Mouse (Mus musculus) myocyte (in vitro differentiated cells): ENCODE data around the gene Hoxd12. TPM values are rescaled to one million over a fixed set of nuclear protein-coding genes. Genes with fewer than 3 reads are reported as not detected.

Experiments used
- H3K27me3 ChIP-seq: one replicate; pipeline ENCODE4 v1.6.1; 2011; ENCODE audit not compliant: control insufficient read depth, insufficient read depth, insufficient read length
- H3K36me3 ChIP-seq: one replicate; pipeline ENCODE4 v1.6.1; 2011; ENCODE audit not compliant: control insufficient read depth, insufficient read depth
- H3K4me2 ChIP-seq: one replicate; pipeline ENCODE4 v1.6.1; 2011; ENCODE audit warnings: low read depth, control low read depth
- H3K4me3 ChIP-seq: one replicate; pipeline ENCODE4 v1.5.1; 2011; ENCODE audit warnings: mild to moderate bottlenecking, control low read depth, moderate library complexity
- H3K79me2 ChIP-seq: one replicate; pipeline ENCODE4 v1.6.1; 2011; ENCODE audit not compliant: control insufficient read depth, insufficient read depth
- H3ac ChIP-seq: one replicate; pipeline ENCODE4 v1.6.1; 2011; ENCODE audit not compliant: control insufficient read depth, insufficient read length
- CEBPB ChIP-seq: IDR thresholded peaks from 2 replicates; pipeline ENCODE4 v1.6.1; 2011; ENCODE audit warnings: mild to moderate bottlenecking, moderate library complexity; ENCODE audit not compliant: poor library complexity, insufficient read depth, severe bottlenecking
- E2F4 ChIP-seq: IDR thresholded peaks from one replicate; pipeline ENCODE4 v1.6.1; 2011; ENCODE audit warnings: mild to moderate bottlenecking, control low read depth, moderate library complexity; ENCODE audit not compliant: insufficient read depth
- MAX ChIP-seq: IDR thresholded peaks from one replicate; pipeline ENCODE4 v1.6.1; 2011; ENCODE audit warnings: low read depth, mild to moderate bottlenecking, control low read depth
- MYOD1 ChIP-seq, 3 experiments: IDR thresholded peaks; one replicate each; pipeline ENCODE4 v1.6.1; 2011; ENCODE audit warnings: control low read depth in 2 of 3, low read depth in 2 of 3, mild to moderate bottlenecking in 2 of 3, moderate library complexity in 1 of 3; ENCODE audit not compliant: insufficient read length in 2 of 3, control insufficient read depth in 1 of 3
- MYOG ChIP-seq, 3 experiments: IDR thresholded peaks; one replicate each; pipeline ENCODE4 v1.6.1; 2011; ENCODE audit warnings: control low read depth in 2 of 3, low read depth in 2 of 3, mild to moderate bottlenecking in 2 of 3; ENCODE audit not compliant: insufficient read length in 2 of 3, control insufficient read depth in 1 of 3, insufficient read depth in 1 of 3
- POLR2A ChIP-seq: IDR thresholded peaks from one replicate; pipeline ENCODE4 v1.6.1; 2011; ENCODE audit warnings: low read depth, mild to moderate bottlenecking, control low read depth, moderate library complexity; ENCODE audit not compliant: insufficient read length
- POLR2AphosphoS2 ChIP-seq: IDR thresholded peaks from one replicate; pipeline ENCODE4 v1.6.1; 2011; ENCODE audit warnings: low read depth, control low read depth; ENCODE audit not compliant: insufficient read length
- REST ChIP-seq: IDR thresholded peaks from one replicate; pipeline ENCODE4 v1.6.1; 2011; ENCODE audit warnings: mild to moderate bottlenecking, control low read depth, moderate library complexity; ENCODE audit not compliant: insufficient read depth, insufficient read length
- SRF ChIP-seq: IDR thresholded peaks from one replicate; pipeline ENCODE4 v1.6.1; 2011; ENCODE audit warnings: low read depth; ENCODE audit not compliant: control insufficient read depth, insufficient read length
- TCF12 ChIP-seq: IDR thresholded peaks from one replicate; pipeline ENCODE4 v1.6.1; 2011; ENCODE audit warnings: mild to moderate bottlenecking, control low read depth; ENCODE audit not compliant: poor library complexity, insufficient read depth, severe bottlenecking
- TCF3 ChIP-seq: IDR thresholded peaks from one replicate; pipeline ENCODE4 v1.6.1; 2011; ENCODE audit warnings: low read depth, control low read depth; ENCODE audit not compliant: insufficient read length
- USF1 ChIP-seq: IDR thresholded peaks from one replicate; pipeline ENCODE4 v1.6.1; 2011; ENCODE audit warnings: low read depth, mild to moderate bottlenecking, control low read depth, moderate library complexity
- polyA plus RNA-seq: library from polyadenylated mRNA; unstranded; fragments of >200 nt; fragmentation: generic; extraction: Trizol; gene quantifications from one replicate; pipeline ENCODE4 v1.2.1, GENCODE M21; 2012; ENCODE audit warnings: missing spikeins

Gene Hoxd12
- polyA plus RNA-seq, 1 experiment = not detected

DNA sequence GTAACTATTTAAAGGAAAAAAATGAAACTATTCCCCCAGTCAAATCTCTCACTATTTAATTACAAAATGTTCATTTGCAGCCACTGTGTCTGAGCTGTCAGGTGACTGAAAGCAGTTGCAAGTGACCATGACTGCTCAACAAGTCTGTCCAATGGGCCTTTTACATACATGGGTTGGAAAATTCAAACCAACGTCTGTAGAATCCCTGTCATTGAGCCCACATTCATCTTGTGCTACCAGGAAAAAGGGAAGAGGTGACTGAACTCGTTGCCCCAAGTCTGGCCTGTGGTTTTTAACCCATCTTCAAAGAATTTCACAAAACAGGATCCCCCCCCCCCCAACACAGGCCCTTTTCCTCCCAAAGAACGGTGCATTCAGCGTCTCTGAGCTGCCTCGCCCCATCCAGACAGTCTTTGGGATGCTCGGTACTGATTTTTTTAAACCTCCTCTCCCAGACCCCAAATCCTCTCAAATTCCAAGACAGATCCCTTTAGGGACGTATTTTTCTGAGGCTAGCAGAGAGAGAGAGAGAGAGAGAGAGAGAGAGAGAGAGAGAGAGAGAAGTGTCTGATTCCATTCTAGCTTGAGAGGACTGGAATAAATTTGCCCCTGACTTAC, 21.1 kb downstream of the Hoxd12 start:
- H3K36me3 ChIP-seq = no peaks in the 10 kb centered on the region
- no peak overlapping the region for H3K4me3 ChIP-seq
- H3K79me2 ChIP-seq = no peaks in the 10 kb centered on the region
- TF ChIP-seq POLR2AphosphoS2 = no peak
- no peak for TF ChIP-seq MAX
- no peak for TF ChIP-seq TCF12
- TF ChIP-seq CEBPB = no peak
- TF ChIP-seq TCF3 = no peak
- TF ChIP-seq REST = no peak
- TF ChIP-seq MYOD1 (IDR thresholded peaks at IDR 0.05; ENCODE audit: control insufficient read depth in 1 of 3, insufficient read length in 2 of 3, low read depth in 2 of 3) = no peak
- no peak for TF ChIP-seq MYOG (IDR thresholded peaks at IDR 0.05; ENCODE audit: control insufficient read depth in 1 of 3, insufficient read depth in 1 of 3, insufficient read length in 2 of 3, low read depth in 2 of 3)
- TF ChIP-seq POLR2A = no peak
- no peak for TF ChIP-seq E2F4
- no peak for TF ChIP-seq SRF
- no peak for TF ChIP-seq USF1
- no peak overlapping the region for H3ac ChIP-seq
- H3K4me2 ChIP-seq = no peak overlapping the region
- H3K27me3 ChIP-seq = peaks cover 83% of the 10 kb centered on the region

DNA sequence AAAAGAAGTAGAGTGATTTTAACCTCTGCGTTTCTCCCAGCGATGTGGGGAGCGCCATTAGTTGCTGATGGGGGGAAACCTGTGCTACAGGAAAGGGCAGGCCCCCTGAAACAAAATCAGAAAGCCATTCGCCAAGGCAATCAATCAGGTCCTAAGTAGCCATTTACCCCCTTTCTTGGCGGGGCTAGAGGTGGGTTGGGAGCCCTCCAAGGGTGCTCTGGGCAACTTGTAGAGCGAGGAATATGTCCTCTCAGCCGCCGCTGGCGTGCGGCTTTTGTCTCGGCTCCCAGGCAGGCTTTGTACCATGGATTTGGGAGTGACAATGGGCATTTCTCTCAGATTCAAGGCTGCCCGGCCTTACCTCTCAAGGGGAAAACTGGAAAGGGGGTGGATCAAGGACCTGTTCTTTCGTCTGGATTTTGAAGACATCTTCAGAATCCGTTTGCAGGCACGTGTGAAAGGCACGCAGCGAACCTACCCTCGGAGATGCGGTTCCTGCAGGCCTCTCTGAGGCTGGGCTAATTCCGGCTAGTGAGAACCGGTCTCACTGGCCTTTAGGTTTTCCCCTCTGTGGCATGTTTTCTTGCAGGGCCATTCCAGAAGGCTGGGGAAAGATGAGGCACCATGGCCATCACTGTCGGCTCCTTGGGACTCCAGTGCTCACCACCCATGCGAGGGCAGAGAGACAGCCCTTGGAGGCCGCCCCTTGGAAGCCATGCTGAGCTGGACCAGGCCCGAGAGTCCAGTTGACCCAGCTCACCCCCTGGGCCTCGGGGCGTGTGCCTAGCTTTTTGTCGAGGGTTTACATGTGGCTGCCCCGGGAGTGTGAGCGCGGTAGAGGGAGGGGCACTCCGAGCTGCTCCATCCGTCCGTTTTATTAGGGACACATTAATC, 21.9 kb downstream of the Hoxd12 start:
- H3K4me3 ChIP-seq = no peak overlapping the region
- H3K79me2 ChIP-seq = no peaks in the 10 kb centered on the region
- H3ac ChIP-seq = no peak overlapping the region
- TF ChIP-seq POLR2AphosphoS2 (no peak), CEBPB (no peak), TCF12 (no peak), SRF (no peak), POLR2A (no peak), MYOG (IDR thresholded peaks at IDR 0.05; ENCODE audit: control insufficient read depth in 1 of 3, insufficient read depth in 1 of 3, insufficient read length in 2 of 3, low read depth in 2 of 3) (no peak), REST (no peak), MYOD1 (IDR thresholded peaks at IDR 0.05; ENCODE audit: control insufficient read depth in 1 of 3, insufficient read length in 2 of 3, low read depth in 2 of 3) (no peak)
- H3K36me3 ChIP-seq = no peaks in the 10 kb centered on the region
- H3K4me2 ChIP-seq = no peak overlapping the region
- H3K27me3 ChIP-seq = peaks cover 75% of the 10 kb centered on the region

DNA sequence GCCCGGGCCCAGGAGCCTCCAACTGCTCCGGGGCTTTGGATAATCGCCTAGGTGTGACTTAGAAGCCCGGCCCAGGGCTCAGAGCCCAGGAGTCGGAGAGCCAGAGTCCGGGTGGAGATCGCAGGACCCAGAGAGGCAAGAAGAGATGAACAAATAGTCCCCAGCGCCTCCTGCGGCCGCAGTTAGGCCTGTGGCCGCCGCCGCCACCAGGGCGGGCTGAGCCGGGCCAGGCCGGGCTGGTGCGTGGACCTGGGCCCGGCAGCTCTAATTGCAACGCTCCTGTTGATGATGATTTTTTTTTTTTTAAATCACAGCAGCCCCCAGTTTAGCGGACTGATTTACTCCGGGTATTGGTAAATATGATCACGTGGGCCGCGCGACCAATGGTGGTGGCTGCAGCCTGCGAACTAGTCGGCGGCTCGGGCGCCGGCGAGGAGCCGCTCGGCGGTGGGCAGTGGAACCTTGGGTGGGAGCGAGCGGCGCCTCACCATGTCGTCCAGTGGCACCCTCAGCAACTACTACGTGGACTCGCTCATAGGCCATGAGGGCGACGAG, 22.8 kb downstream of the Hoxd12 start, which contains the start of gene Hoxd9:
TSS of gene Hoxd9 (plus strand) at position 161 of the 555 bp plus-strand sequence.
- Histone ChIP-seq H3K4me3 (no peak within 1 kb of the TSS), H3K36me3 (no peaks in the 10 kb centered on the region), H3K27me3 (peaks cover 65% of the 10 kb centered on the region), H3K4me2 (no peak within 1 kb of the TSS), H3ac (no peak within 1 kb of the TSS), H3K79me2 (no peaks in the 10 kb centered on the region)
- TF ChIP-seq TCF12 (no peak), SRF (no peak), MAX (no peak), REST (no peak), POLR2AphosphoS2 (no peak), E2F4 (no peak), CEBPB (no peak), USF1 (no peak), MYOD1 (IDR thresholded peaks at IDR 0.05; ENCODE audit: control insufficient read depth in 1 of 3, insufficient read length in 2 of 3, low read depth in 2 of 3) (no peak), MYOG (IDR thresholded peaks at IDR 0.05; ENCODE audit: control insufficient read depth in 1 of 3, insufficient read depth in 1 of 3, insufficient read length in 2 of 3, low read depth in 2 of 3) (no peak), POLR2A (no peak), TCF3 (no peak)

DNA sequence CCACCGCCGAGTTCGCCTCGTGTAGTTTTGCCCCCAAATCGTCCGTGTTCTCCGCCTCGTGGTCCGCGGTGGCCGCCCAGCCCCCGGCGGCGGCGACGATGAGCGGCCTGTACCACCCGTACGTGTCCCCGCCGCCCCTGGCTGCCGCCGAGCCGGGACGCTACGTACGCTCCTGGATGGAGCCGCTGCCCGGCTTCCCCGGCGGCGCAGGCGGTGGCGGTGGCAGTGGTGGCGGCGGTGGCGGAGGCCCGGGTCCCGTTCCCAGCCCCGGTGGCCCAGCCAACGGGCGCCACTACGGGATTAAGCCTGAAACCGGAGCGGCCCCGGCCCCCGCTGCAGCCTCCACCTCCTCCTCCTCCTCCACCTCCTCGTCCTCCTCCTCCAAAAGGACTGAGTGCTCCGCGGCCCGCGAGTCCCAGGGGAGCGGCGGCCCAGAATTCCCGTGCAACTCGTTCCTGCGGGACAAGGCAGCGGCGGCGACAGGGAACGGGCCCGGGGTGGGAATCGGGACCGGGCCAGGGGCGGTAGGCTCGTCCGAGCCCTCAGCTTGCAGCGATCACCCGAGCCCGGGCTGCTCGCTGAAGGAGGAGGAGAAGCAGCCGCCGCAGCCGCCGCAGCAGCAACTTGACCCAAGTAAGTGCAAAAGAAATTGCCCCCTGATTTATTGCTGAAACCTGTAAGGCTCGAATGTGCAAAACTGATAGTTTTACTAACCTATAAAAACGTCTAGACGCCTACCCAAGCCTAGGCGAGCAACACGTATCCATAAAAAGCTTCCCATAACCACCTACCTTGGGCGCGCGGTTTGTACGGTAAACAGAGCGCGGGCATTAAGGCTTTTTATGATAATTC, 23.6 kb downstream of the Hoxd12 start:
- peaks cover 58% of the 10 kb centered on the region for H3K27me3 ChIP-seq
- H3K4me2 ChIP-seq = no peak overlapping the region
- no peak overlapping the region for H3K4me3 ChIP-seq
- TF ChIP-seq SRF = no peak
- H3K36me3 ChIP-seq = no peaks in the 10 kb centered on the region
- H3K79me2 ChIP-seq = no peaks in the 10 kb centered on the region
- H3ac ChIP-seq = no peak overlapping the region
